Mouse (Mus musculus) thymus, postnatal 4 days (tissue): ENCODE results near the gene Gm13769.
"Not testable (repeated sequence)": the region's sequence is repeated elsewhere in the genome, so short reads cannot be mapped to it uniquely, and the experiment has no call there.

Source experiments
- DNase-seq: peaks from one replicate; pipeline ENCODE4 v3.0.0; 2021

Gm13769 gene

DNA sequence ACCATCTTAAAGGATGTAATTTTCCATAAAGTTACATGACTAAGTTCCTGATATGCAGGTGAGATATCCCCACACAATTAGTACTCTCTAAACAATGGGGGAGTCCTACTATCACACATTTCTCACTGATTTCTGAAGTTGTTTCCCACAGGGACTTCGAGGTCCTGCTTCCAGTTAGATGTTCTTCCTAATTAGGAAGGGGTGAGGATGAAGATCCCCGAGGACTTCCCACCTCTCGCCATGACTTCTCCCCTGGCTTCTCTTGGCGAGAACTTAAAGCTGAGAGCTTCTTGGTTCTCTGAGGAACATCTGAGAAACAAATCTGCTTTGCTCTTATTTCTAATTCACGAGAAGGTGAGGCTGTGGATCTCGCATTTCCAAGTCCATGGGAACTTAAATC is at the start of gene Gm13769:
Gene Gm13769, plus strand, starts transcription at position 301 of the 400 bp plus-strand sequence.
- DNase-seq: not testable (repeated sequence)

DNA sequence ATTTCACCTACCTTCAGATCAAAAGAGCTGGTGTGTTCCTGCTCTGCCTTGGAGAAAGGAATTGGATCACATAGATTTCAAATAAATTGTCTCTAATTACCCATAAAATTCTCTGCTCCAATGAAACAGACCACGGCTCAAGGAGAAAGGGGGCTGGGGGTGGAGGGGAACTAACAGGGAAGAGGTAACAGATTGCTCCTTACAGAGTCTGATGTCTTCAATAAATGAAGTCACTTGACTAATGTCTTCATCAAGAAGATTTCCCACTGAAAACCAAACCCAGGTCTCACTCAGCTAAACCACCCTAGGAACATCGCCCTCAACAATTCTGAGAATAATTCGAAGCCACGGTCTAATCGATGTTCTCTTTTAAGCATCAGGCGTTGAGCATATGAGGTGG is 29.3 kb upstream of the Gm13769 start, which contains the start of gene Olfr1272:
Gene Olfr1272, minus strand, starts transcription at position 101 of the 400 bp plus-strand sequence.
- no peak for DNase-seq

DNA sequence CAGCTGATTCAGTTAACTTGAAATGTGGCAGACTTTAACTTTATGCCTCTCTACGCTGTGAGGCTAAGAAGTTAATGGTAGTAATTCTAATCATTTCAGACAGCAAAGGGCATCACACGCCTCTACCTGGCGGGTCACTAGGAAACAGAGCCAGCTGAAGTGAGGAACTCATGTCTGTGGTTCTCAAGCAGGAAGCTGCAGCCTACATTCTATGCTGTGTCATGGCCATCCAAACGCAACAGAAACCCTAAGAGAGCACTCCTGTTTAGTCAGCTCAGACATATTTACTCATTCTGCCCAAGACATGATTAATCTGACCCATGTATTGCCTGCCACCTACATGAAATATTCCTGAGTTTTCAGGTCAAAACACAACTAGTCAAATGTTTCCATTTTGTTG is 24.7 kb downstream of the Gm13769 start:
- not testable (repeated sequence) for DNase-seq

DNA sequence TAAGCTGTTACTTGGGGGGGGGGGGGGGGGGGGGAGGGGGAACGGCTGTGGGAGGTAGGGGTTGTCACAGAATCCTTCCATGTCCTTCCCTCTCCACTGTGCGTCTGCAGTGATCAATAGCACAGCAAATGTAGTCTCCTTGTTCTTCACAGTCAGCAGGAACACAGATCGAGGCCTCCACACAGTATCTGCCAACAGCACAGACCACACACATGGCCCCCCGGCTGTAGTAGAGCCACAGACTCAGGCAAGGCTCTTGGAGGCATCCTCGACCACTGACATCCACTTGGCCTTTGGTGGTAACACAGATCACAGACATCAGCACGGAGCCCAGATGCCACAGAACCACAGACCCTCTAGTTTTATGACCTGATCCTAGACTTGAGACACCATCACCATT is 29.0 kb downstream of the Gm13769 start:
- not testable (repeated sequence) for DNase-seq

DNA sequence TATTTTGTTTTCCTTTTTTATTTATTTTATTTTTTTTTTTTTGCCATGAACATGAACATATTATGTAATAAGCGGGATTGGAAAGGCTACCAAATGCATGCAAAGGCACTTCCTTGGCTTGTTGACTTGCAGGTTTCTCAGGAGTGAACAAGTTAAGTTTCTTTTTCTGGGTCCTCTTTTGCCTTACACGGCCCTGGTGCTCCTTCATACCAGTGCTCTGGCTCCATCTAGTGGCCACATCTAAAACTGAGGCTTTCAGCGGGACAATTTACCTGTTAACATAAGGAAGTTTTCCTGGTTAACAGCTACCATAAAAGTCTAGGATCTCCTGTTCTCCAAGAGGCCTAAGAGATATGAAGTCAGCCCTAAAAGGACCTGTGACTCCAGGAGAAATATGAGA is 29.5 kb downstream of the Gm13769 start:
- not testable (repeated sequence) for DNase-seq

DNA sequence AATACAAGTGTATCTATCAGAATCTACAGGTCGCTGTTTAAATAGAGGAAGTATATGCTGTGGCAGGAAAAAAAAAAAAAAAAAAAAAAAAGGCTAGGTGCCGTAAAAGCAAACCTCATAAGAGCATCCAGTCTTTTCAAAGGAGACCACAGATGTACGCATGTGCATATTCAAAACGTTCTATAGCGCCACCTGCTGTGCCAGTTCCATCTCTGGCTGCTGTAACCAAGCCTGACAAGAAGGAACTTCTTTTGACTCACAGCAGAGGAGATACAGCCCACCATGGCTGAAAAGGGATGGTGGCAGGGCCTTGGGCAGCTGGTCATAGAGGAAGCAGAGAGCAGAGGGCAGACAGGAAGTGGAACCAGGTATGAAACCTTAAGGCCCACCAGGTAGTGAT is 37.2 kb downstream of the Gm13769 start:
- DNase-seq: not testable (repeated sequence)

DNA sequence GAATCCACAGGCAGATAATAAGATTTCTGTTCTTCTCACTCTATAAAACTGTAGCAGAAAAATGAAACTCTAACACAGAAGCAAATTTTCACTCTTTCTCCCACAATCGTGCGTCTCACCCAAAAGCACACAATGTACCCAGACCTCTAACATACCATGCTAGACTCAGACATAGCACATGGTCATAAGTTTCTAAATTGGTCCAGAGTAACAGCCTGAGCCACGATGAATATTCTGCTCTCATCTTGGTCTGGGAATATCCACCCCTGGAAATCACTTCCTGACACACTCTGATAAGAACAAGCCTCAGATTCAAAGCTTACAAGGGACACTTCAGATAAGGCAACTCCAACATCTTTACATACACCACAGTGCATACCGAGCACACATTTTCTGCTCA is 38.2 kb downstream of the Gm13769 start:
- not testable (repeated sequence) for DNase-seq
